Mouse (Mus musculus): ENCODE data around the gene Kansl2. TPM values are rescaled to one million over a fixed set of nuclear protein-coding genes. Genes with fewer than 3 reads are reported as not detected.
"Not testable (repeated sequence)": the region's sequence is repeated elsewhere in the genome, so short reads cannot be mapped to it uniquely, and the experiment has no call there.

Kansl2 gene
- total RNA-seq, 2 experiments from 2014 or later, result 71.9 to 73.2 TPM

- no peak for DNase-seq (ENCODE audit: low spot score in 2 of 2)
These were observed 2.9 kb upstream of the Kansl2 start for GRCm38 (mm10) chr15:98536828-98537510.

- DNase-seq (ENCODE audit: low spot score in 2 of 2), result no peak
These were observed 1.9 kb upstream of the Kansl2 start for GRCm38 (mm10) chr15:98535921-98536320.

DNA sequence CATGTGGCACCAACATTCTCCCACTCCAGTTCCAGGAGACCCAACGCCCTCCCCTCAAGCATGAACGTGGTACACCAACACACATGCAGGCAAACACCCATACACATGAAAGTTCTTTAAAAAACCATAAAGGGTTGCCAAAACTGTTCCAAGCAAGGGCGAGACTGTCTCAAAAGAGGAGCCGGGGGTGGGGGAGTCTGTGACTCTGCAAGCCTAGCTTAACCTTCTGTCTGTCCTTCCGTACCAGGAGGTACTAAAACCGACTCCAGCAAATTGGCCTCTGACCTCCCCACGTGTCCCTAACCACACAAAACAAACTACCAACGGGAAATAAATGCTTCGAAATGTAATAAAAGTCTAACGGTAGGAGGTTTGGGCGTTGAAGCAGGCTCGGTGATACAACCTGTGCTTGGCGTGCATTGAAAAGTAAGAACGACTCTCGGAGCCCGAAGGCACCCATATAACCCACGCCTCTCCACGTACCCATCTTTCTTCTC, 981 bp downstream of the Kansl2 start:
- DNase-seq (ENCODE audit: low spot score in 2 of 2), result no peak

- no peak for DNase-seq (ENCODE audit: low spot score in 2 of 2)
These were observed 1.8 kb downstream of the Kansl2 start for GRCm38 (mm10) chr15:98532281-98532680.

DNA sequence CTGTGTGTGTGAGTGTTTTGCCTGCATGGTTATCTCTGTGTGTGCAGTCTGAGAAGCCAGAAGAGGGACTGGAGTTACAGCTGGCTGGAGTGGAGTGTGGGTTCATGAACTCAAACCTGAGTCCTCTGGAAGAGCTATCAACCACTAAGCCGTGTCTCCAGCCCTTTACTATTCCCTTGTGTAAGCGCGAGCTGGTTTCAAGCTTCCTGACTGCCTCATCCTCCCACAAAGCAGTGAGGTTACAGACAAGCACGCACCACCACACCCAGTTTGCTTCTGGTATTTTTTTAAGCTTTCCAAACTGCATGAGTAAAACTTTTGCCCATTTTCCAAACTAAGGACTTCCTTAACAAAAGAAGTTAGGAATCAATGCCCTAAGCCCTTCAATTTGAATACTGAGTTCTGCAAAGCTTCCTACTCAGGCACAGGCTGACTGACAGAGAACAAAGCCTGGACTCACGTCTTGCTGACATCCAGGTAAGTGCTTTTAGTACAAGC, 5.9 kb downstream of the Kansl2 start:
- no peak for DNase-seq (ENCODE audit: low spot score in 2 of 2)

DNA sequence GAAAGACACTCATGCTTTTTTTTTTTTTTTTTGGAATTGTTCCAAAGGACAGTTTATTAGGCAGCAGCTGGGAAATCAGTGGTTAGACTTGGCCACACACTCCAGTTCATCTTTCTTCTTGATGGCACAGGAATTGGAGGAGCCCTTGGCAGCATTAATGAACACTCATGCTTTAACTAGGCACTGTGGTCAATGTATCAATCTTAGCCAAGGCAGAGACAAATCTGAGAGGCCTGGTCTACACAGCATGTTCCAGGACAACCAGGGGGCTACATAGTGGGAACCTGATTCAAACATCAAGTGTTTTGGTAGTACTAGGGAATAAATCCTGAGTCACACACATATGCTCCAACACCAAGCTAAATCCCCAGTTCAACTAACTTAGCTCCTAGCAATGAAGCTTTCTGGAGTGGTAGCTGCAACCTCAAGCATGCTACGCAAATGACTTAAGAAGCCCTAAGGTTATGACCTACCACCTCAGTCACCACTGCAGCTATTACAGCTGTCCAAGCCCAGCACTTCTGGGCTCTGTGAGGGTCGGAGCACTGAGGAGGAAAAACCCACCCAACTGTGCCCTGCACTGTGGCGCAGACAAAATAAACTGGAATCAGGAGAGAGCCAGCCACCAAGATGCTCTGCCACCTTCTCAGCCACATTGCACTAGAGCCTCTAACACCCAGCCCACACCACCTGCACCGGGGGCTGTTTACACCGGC, 6.8 kb downstream of the Kansl2 start:
- no peak for DNase-seq (ENCODE audit: low spot score in 2 of 2)

DNA sequence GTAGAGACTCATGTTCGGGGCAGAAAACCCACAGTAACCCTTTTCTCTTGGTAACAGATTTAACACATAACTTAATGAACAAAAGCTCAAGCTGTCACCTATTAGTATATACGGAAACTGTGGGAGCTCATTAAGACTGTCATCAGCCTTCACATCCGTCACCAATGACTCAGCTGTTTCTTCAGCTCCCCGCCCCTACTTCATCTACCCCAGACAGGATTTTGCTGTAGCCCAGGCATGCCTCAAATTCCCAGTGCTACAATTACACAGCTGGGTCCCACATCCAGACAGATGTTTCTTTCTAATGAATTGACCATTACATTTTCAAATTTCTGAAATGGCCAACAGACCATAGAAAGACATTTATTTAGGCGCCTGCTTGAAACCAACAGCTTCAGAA, 8.0 kb downstream of the Kansl2 start:
- DNase-seq (ENCODE audit: low spot score in 2 of 2), result no peak

DNA sequence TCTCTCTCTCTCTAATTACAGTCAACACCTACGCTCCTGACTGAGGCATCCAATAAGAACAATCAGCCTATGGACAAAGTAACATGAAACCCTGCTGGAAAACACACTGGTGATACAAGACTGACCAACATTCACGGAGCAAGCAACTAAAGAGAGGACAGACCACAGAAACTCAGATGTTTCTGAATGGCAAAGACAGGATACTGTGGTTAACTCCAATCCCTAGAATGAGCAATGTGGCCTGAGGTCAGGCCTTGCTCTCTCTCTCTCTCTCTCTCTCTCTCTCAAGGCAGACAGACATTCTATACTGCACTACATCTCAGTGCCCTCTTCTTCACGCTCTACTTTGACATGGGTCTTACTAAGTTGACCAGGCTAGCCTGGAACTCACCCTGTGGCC, 12.8 kb downstream of the Kansl2 start:
- no peak for DNase-seq (ENCODE audit: low spot score in 2 of 2)

GRCm38 (mm10) chr15:98517380-98518355, 16.4 kb downstream of the Kansl2 start:
- DNase-seq (ENCODE audit: low spot score in 2 of 2), result peak; percentile 69 to 71

- not testable (repeated sequence) for DNase-seq (ENCODE audit: low spot score in 2 of 2)
These were observed 19.2 kb downstream of the Kansl2 start for GRCm38 (mm10) chr15:98514845-98515244.

- DNase-seq (ENCODE audit: low spot score in 2 of 2), result no peak
These were observed 19.9 kb downstream of the Kansl2 start for GRCm38 (mm10) chr15:98514146-98514545.

- not testable (repeated sequence) for DNase-seq (ENCODE audit: low spot score in 2 of 2)
These were observed 20.4 kb downstream of the Kansl2 start for GRCm38 (mm10) chr15:98513676-98514075.

- no peak for DNase-seq (ENCODE audit: low spot score in 2 of 2)
These were observed 21.2 kb downstream of the Kansl2 start for GRCm38 (mm10) chr15:98512799-98513321.

DNA sequence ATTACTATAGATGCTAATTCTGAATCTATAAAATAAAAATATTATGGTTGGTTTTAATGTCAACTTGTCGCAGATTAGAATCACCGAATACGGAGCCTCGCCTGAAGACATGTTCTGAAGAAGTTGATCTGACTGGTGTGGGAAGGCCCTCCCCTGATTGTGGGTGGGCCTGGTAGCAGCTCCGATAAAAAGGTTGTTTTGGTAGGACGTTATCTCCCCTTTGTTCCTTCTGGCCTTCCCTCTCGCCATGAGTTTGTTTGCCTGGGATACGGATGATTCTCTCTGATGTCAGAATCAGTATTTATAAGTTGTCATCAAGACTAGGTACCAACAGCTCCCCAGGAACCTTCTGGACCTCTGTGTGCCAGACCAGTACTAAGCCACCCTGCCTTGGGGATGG, 21.8 kb downstream of the Kansl2 start:
- DNase-seq (ENCODE audit: low spot score in 2 of 2), result no peak

GRCm38 (mm10) chr15:98511386-98511928, 22.6 kb downstream of the Kansl2 start:
- DNase-seq (ENCODE audit: low spot score in 2 of 2), result no peak

GRCm38 (mm10) chr15:98510438-98511385, 23.4 kb downstream of the Kansl2 start:
- DNase-seq (ENCODE audit: low spot score in 2 of 2), result peak; percentile 82 to 83

DNA sequence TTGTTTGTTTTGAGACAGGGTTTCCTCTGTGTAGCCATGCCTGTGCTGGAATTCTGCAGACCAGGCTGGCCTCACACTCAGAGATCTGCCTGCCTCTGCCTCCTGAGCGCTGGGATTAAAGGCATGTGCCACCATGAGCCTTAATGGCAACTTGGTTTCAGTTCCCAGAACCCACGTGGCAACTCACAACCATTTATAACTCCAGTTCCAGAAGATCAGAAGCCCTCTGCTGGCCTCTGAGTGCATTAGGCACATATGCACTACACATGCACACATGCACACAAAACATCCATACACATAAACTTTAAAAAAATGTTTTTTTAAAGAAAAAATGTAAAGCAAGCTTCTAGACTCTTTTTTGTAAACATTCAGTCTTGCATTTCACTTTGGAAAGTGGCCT, 24.7 kb downstream of the Kansl2 start:
- DNase-seq (ENCODE audit: low spot score in 2 of 2), result no peak

GRCm38 (mm10) chr15:98507321-98507720, 26.7 kb downstream of the Kansl2 start:
- no peak for DNase-seq (ENCODE audit: low spot score in 2 of 2)

GRCm38 (mm10) chr15:98506253-98506957, 27.7 kb downstream of the Kansl2 start:
- DNase-seq (ENCODE audit: low spot score in 2 of 2), result no peak
